Mouse (Mus musculus) C2C12 (cell line): ENCODE data around the gene Btbd3.

Experiments
- CEBPB ChIP-seq: IDR thresholded peaks from one replicate; pipeline ENCODE4 v1.6.1; 2011; ENCODE audit warnings: low read depth, mild to moderate bottlenecking, control low read depth, moderate library complexity
- CTCF ChIP-seq: IDR thresholded peaks from one replicate; pipeline ENCODE4 v1.5.1; 2011; ENCODE audit not compliant: control insufficient read depth, insufficient read depth, insufficient read length
- FOSL1 ChIP-seq: IDR thresholded peaks from one replicate; pipeline ENCODE4 v1.8.0; 2011; ENCODE audit warnings: mild to moderate bottlenecking, low read length; ENCODE audit not compliant: poor library complexity, insufficient read depth, severe bottlenecking
- MAX ChIP-seq: IDR thresholded peaks from one replicate; pipeline ENCODE4 v1.6.1; 2011; ENCODE audit warnings: mild to moderate bottlenecking, control low read depth
- MYOG ChIP-seq: IDR thresholded peaks from one replicate; pipeline ENCODE4 v1.6.1; 2011; ENCODE audit not compliant: control insufficient read depth, insufficient read length; ENCODE audit errors: extremely low read depth
- USF1 ChIP-seq: IDR thresholded peaks from one replicate; pipeline ENCODE4 v1.6.1; 2011; ENCODE audit warnings: low read depth, mild to moderate bottlenecking, control low read depth, moderate library complexity

DNA sequence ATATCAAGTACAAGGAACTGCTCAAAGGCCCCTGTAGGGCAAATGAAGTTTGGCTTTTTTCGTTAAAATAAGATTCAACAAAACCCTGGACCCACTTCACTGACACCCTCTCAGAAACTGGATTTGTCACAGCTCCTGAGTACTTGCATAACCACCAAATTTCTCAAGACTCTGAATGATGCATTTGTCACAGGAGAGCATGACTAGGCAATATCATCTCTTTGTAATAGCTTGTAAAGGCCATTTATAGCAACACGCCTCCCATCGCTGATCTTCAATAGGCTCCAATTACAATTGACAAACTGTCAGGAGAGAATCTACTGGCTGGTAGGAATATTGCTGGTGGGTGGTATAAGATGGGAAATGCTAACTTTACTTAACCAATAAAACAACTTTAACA is 283.3 kb downstream of the Btbd3 start:
- no peak for TF ChIP-seq CTCF
- no peak for TF ChIP-seq MAX
- no peak for TF ChIP-seq MYOG
- no peak for TF ChIP-seq USF1
- peak; percentile 3 for TF ChIP-seq CEBPB
- no peak for TF ChIP-seq FOSL1
